Mouse (Mus musculus) E14TG2a.4 (cell line): ENCODE data around the gene Pou2f2.

Experiments used
- CTCF ChIP-seq: conservative IDR thresholded peaks from 2 replicates; pipeline ENCODE4 v1.5.1; 2014; ENCODE audit warnings: low read length
- POU5F1 ChIP-seq: IDR thresholded peaks from 2 replicates; pipeline ENCODE4 v1.6.1; 2014; ENCODE audit warnings: low read length, borderline replicate concordance

DNA sequence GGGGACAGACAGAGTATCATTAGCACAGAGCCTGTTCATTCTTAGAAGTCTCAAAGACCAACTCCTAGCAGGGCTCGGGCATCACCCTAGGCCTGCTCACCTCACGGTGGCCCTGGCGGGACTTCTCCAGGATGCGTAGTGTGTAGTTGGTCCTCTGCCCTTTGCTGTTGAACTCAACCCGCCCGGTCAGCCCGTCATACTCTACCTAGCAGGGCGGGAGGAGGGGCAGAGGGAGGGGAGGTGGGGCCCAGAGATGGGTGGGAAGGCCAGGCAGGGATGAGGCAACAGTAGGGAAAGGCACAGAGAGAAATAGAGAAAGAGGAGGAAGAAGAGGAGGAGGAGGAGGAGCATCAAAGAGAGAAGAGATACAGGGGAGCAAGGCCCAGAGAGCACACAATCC is 121.1 kb downstream of the Pou2f2 start:
- TF ChIP-seq POU5F1 (no peak), CTCF (no peak)
